Mouse (Mus musculus): ENCODE results near the gene Bglap.

The Bglap gene

DNA sequence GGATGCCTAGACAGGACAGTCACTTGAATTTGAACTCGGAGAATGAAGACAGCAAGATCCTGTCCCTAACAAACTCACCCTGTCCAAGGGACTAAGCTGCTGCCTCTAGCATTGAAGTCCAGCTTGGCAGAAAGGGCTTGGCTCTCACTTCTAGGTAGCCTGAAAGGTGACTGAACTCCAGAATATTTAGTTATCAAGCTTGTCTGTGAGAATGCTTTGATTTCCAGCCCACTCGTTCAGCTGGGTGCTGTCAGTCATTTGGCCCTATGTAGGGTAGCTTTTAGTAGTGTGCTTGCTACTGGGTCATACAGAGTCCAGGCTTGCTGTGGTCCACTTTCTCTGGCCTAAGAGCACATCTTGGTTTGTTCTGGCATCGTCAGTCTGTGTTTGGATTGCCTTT lies 45.3 kb downstream of the Bglap start:
- DNase-seq (ENCODE audit: low spot score), result no peak

DNA sequence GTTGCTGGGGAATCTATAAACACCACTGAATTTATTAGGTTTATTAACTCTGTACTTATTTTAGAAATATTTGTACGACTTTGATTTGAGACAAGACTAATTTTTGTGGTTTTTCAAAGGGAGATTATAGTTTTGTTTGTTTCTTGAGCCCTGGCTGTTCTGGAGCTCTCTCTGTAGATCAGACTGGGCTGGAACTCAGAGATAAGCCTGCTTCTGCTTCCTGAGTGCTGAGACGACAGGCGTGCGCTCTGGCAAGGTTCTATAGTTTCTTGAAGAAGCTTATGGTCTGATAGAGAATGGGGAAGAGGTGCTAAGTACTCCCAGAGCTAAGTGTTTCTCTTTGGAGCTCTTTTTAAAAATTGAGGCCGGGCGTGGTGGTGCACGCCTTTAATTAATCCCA lies 45.9 kb downstream of the Bglap start:
- DNase-seq (ENCODE audit: low spot score), result no peak

DNA sequence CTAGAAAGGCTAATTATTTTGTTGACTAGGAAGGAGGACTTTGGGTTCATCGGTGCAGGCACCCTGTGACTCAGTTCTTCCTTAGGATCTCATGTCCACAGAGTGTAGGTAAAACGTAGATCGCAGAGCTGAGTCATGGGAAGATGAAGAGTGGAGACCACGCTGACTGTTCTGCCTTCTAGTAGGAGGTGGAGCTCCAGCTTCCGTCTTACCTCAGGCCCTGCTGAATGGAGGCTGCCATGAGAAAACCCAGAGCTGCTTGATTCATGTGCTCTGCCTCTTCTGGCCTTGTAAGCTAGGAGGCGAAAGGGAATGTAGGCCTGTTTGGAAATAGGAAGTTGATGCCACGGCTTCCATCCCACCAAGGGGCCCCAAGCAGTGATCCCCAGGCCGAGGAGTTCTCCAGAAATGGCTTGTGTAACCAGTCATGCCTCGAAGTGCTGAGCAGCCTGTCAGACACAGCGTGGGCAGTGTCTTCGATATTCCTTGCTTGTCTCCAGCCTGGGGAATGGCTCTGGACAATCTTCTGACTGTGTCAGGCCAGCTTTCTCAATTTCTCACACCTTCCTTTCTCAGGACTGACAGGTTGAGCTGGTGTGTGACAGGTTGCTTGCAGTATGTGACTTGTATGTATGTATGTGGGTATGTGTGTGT lies 46.8 kb downstream of the Bglap start:
- no peak for DNase-seq (ENCODE audit: low spot score)

DNA sequence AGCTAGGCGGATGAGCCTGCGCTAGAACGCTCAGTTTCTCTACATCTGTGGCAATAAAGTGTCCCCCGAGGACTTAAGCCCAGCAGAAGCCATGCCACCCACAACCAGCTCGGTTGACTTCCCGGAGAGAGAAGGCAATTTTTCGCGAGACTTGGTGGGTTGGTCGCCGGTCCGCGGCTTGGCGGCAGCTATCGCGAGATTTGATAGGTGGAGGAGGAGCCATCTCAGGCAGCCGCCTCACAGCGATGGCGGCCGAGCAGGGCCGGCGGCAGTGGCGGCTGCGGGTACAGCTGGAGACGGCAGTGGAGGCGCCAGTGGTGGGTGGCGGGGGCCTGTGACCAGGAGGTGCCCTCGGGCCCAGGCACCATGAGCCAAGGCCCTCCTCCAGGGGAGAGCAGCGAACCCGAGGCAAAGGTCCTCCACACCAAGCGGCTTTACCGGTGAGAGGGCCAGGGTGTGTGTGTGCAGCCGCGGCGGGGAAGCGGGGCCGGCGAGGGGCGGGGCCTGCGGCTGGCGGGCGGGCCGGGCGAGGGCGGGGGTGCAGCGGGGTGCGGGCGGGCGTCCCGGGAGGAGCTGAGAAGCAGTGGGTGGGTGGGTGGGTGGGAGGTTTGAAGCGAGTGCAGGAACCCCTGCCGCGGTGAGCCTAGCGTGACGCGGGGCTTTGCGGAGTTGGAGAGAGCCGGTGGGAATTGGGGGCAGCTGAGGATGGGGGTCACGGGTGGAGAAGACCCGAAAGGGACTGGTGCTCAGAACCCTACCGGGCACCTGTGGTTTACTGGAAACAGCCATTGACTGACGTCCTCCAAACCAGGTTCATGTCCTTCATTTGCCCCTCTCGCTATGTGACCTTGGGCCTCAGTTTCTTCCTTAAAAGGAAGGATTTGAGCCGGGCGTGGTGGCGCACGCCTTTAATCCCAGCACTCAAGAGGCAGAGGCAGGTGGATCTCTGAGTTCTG lies 47.9 kb downstream of the Bglap start, which contains the start of the genes Tmem79 and Smg5:
Tmem79 (minus strand) TSS at position 91 of the 956 bp plus-strand sequence.
Smg5 (plus strand) TSS at position 203 of the 956 bp plus-strand sequence.
- DNase-seq (ENCODE audit: low spot score), result peak; percentile 92

DNA sequence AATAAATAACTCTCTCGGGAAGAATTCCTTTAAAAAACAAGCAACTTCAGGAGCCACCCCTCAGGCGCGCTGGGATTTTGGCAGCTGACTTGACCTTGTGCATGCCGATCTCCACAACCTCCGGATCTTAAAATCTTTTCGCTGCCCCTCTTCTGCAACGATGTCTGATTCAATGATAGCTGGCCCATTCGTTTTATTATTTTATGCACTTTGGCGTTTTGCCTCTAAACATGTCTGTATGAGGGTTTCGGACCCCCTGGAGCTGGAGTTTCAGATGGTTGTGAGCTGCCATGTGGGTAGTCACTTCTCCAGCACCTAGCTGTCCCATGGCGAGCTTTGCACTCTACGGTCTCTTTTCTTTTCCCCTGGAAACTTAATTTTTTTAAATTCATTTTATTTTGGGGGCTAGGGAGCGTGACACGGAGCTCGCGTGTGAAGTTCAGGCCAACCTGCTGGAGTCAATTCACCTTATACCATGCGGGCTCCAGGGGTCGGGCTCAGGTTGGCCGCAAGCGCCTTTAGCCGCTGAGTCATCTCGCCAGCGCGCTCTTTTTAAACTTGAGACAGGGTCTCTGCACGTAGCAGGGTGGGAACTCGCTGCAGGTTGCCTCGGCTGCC lies 48.7 kb downstream of the Bglap start:
- no peak for DNase-seq (ENCODE audit: low spot score)

DNA sequence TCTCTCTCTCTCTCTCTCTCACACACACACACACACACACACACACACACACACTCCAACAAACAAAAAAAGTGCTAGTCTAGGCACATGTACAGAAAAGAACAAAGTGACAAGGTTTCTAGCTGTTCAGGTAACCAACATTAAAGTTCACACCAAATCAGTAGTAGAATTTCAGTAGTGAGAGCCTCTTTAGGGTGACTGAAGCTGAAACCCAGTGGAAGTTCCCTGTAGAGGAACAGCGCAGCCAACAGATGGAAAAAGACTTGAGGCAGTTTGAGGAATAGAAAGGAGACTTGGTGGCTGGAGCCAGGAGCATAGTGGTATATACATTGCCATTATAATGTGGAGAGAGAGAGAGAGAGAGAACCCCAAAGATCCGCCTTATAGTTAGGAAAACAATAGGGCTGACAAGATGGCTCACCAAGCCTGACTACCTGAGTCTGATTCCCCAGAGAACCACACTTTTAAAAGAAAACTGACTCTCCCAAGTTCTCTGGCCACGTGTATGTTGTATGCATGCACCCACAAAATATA lies 49.3 kb downstream of the Bglap start:
- DNase-seq (ENCODE audit: low spot score), result no peak

DNA sequence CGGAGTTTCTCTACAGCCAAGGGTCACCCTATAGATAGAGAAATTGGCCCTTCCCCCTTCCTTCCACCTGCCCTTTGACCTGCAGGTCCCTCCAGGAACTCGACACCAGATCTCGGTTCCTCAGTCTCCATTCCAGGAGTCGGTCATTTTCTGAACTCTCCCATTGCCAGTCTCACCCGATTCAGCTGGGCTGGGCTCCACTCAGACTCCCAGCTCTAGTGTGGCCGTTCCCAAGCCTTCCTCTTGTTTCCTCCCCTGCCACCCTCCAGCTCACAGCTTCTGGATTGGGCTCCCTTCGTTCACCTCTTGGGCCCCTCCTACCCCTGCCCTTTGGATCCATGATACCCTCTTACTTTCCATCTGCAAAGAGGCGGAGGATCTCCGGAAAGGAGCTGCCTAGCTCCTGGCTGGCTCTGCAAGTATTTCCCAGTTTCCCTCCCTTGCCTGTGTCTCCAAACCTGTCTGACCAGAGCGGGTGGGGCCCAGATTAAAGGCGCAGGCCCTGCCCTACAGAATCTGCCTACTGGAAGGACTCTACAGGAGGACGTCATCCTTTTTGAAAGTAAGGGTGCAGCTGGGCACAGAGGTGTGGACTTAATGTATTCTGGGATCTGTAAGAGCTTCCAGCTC lies 50.1 kb downstream of the Bglap start:
- no peak for DNase-seq (ENCODE audit: low spot score)

Data from ovary, postnatal 10 days (tissue).